Mouse (Mus musculus) kidney, embryonic 15.5 days (tissue): Measurements from ENCODE around the gene Wnt5a. TPM values are rescaled to one million over a fixed set of nuclear protein-coding genes. Genes with fewer than 3 reads are reported as not detected.
A peak's percentile ranks its signal among the peaks of the same experiment; 100 is the strongest.

Experiments
- ATAC-seq: fragments of 200-750 bp; cut with Nextera tagmentation; replicated peaks from 2 replicates; pipeline ENCODE4 v1.8.0; 2017; ENCODE audit warnings: moderate TSS enrichment; ENCODE audit not compliant: low FRiP score
- H3K27ac ChIP-seq: fragments of 300-500 bp; sonication (generic); 2 replicates; pipeline ENCODE4 v1.5.1; 2015; ENCODE audit warnings: mild to moderate bottlenecking, inconsistent platforms
- H3K27me3 ChIP-seq: fragments of 300-500 bp; sonication (generic); 2 replicates; pipeline ENCODE4 v1.6.1; 2015; ENCODE audit warnings: inconsistent platforms
- H3K36me3 ChIP-seq: fragments of 300-500 bp; sonication (generic); 2 replicates; pipeline ENCODE4 v1.6.1; 2015; ENCODE audit warnings: inconsistent platforms
- H3K4me1 ChIP-seq: fragments of 300-500 bp; sonication (generic); 2 replicates; pipeline ENCODE4 v1.6.1; 2015; ENCODE audit warnings: inconsistent platforms
- H3K4me2 ChIP-seq: fragments of 300-500 bp; sonication (generic); 2 replicates; pipeline ENCODE4 v1.6.1; 2015; ENCODE audit warnings: moderate library complexity, mild to moderate bottlenecking, inconsistent platforms
- H3K4me3 ChIP-seq: fragments of 300-500 bp; sonication (generic); replicated peaks from 2 replicates; pipeline ENCODE4 v1.5.1; 2015; ENCODE audit warnings: mild to moderate bottlenecking, inconsistent platforms
- H3K9ac ChIP-seq: fragments of 300-500 bp; sonication (generic); 2 replicates; pipeline ENCODE4 v1.6.1; 2015; ENCODE audit warnings: mild to moderate bottlenecking, inconsistent platforms
- H3K9me3 ChIP-seq: fragments of 300-500 bp; sonication (generic); replicated peaks from 2 replicates; pipeline ENCODE4 v1.6.1; 2016; ENCODE audit warnings: inconsistent platforms
- WGBS: fragments of 180-500 bp; shearing (Covaris S2); methylation state at CpG from one replicate; pipeline ENCODE4 v1.1.7; 2015; ENCODE audit warnings: mixed read lengths; 5-methylcytosine and 5-hydroxymethylcytosine counted together
- polyA plus RNA-seq: library from polyadenylated mRNA; unstranded; fragments of >200 nt; fragmentation: Nextera tagmentation; extraction: Ambion mirVana; gene quantifications from 2 replicates; pipeline ENCODE4 v1.2.1, GENCODE M21; 2015

Gene Wnt5a
- polyA plus RNA-seq, 1 experiment from 2014 or later: 23.3 TPM

- Histone ChIP-seq H3K27me3 (peaks cover 55% of the 10 kb centered on the region), H3K36me3 (no peaks in the 10 kb centered on the region), H3K27ac (no peak overlapping the region), H3K9ac (no peak overlapping the region), H3K4me3 (no peak overlapping the region), H3K9me3 (no peaks in the 10 kb centered on the region), H3K4me1 (peaks cover 6% of the 10 kb centered on the region), H3K4me2 (no peak overlapping the region)
- WGBS: 77% methylated on average over 2 of the region's 2 CpGs
- no peak for ATAC-seq
Measured at GRCm38 (mm10) chr14:28533876-28534275, 29.3 kb downstream of the Wnt5a start.

DNA sequence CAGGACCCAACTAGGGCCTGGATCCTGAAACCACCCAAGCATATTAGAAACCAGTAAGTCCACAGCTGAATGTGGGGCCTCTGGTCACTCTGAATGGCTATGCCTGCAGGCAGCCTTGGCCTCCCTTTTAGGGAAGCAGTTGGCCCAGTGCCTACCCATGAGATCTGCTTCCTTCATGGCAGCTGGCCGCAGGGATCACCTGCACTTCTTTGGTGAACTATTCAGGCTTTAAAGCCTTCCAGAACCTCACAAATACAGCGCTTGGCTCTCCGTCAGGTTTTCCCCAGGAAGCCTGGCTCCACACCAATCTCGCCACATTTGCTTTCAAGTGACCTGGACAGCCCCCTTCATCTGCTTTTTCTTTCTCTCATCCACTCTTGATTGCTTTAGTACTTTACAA lies 31.3 kb downstream of the Wnt5a start:
- Histone ChIP-seq H3K36me3 (no peaks in the 10 kb centered on the region), H3K4me3 (no peak overlapping the region), H3K9ac (no peak overlapping the region), H3K4me2 (no peak overlapping the region), H3K9me3 (no peaks in the 10 kb centered on the region), H3K4me1 (peaks cover 13% of the 10 kb centered on the region), H3K27ac (no peak overlapping the region), H3K27me3 (peaks cover 50% of the 10 kb centered on the region)
- ATAC-seq: no peak
- 58% methylated on average over 4 of the region's 4 CpGs for WGBS

- Histone ChIP-seq H3K9ac (no peak overlapping the region), H3K9me3 (no peaks in the 10 kb centered on the region), H3K36me3 (no peaks in the 10 kb centered on the region), H3K27ac (no peak overlapping the region), H3K4me3 (no peak overlapping the region), H3K27me3 (peaks cover 30% of the 10 kb centered on the region), H3K4me2 (no peak overlapping the region), H3K4me1 (peaks cover 19% of the 10 kb centered on the region)
- WGBS: 24% methylated on average over 6 of the region's 6 CpGs
- ATAC-seq: peak; percentile 43; the same call in 1 of the 2 replicates
Measured at GRCm38 (mm10) chr14:28539577-28539976, 35.0 kb downstream of the Wnt5a start.

GRCm38 (mm10) chr14:28542117-28542741 lies 37.7 kb downstream of the Wnt5a start:
- ATAC-seq: peak; percentile 91
- H3K4me2 ChIP-seq: no peak overlapping the region
- H3K4me3 ChIP-seq: no peak overlapping the region
- H3K27me3 ChIP-seq: peaks cover 24% of the 10 kb centered on the region
- no peak overlapping the region for H3K9ac ChIP-seq
- H3K27ac ChIP-seq: 0 out of 2 replicates have a peak overlapping the region, but pooled peaks have one; percentile 18
- no peaks in the 10 kb centered on the region for H3K9me3 ChIP-seq
- H3K36me3 ChIP-seq: no peaks in the 10 kb centered on the region
- H3K4me1 ChIP-seq: peaks cover 16% of the 10 kb centered on the region
- 23% methylated on average over 4 of the region's 4 CpGs for WGBS

- ATAC-seq: no peak
- Histone ChIP-seq H3K27ac (no peak overlapping the region), H3K9me3 (no peaks in the 10 kb centered on the region), H3K9ac (no peak overlapping the region), H3K36me3 (no peaks in the 10 kb centered on the region), H3K4me3 (no peak overlapping the region), H3K4me1 (no peaks in the 10 kb centered on the region), H3K4me2 (no peak overlapping the region), H3K27me3 (no peaks in the 10 kb centered on the region)
- WGBS: 47% methylated on average over 6 of the region's 6 CpGs
Measured at GRCm38 (mm10) chr14:28561861-28562260, 57.3 kb downstream of the Wnt5a start.
